Mouse (Mus musculus) testis, adult 2 months (tissue): Measurements from ENCODE around the gene Neurl4. TPM values are rescaled to one million over a fixed set of nuclear protein-coding genes. Genes with fewer than 3 reads are reported as not detected.
A peak's percentile ranks its signal among the peaks of the same experiment; 100 is the strongest.

ENCODE experiments used
- H3K27ac ChIP-seq: fragments of 200-500 bp; 2 replicates; pipeline ENCODE4 v1.5.1; 2012; ENCODE audit warnings: low read depth, low read length; ENCODE audit not compliant: control insufficient read depth, insufficient read depth
- H3K27me3 ChIP-seq: fragments of 200-500 bp; 2 replicates; pipeline ENCODE4 v1.6.1; 2012; ENCODE audit warnings: mild to moderate bottlenecking, low read length, moderate library complexity; ENCODE audit not compliant: control insufficient read depth, insufficient read depth
- H3K36me3 ChIP-seq: fragments of 200-500 bp; 2 replicates; pipeline ENCODE4 v1.6.1; 2012; ENCODE audit warnings: mild to moderate bottlenecking, low read length; ENCODE audit not compliant: control insufficient read depth, insufficient read depth
- H3K4me1 ChIP-seq: fragments of 200-500 bp; 2 replicates; pipeline ENCODE4 v1.6.1; 2012; ENCODE audit warnings: low read length; ENCODE audit not compliant: control insufficient read depth, insufficient read depth
- H3K4me3 ChIP-seq: fragments of 200-500 bp; 2 replicates; pipeline ENCODE4 v1.5.1; 2012; ENCODE audit warnings: low read depth, mild to moderate bottlenecking, low read length, moderate library complexity, mixed read lengths; ENCODE audit not compliant: control insufficient read depth
- CTCF ChIP-seq: fragments of 200-500 bp; IDR thresholded peaks from 2 replicates; pipeline ENCODE4 v1.5.1; 2012; ENCODE audit warnings: low read depth, mild to moderate bottlenecking, inconsistent platforms, low read length, moderate library complexity; ENCODE audit not compliant: control insufficient read depth, insufficient read depth, insufficient replicate concordance
- POLR2A ChIP-seq: fragments of 200-500 bp; IDR thresholded peaks from 2 replicates; pipeline ENCODE4 v1.6.1; 2012; ENCODE audit warnings: low read depth, mild to moderate bottlenecking, inconsistent platforms, low read length, moderate library complexity; ENCODE audit not compliant: control insufficient read depth
- polyA plus RNA-seq: library from polyadenylated mRNA; depleted of rRNA; stranded (reverse); fragments of >200 nt; gene quantifications from 2 replicates; pipeline ENCODE4 v1.2.3, GENCODE M21; 2012

The Neurl4 gene
- polyA plus RNA-seq, 1 experiment = 57.7 TPM

- TF ChIP-seq CTCF = no peak
- no peak for TF ChIP-seq POLR2A
- Histone ChIP-seq H3K4me1 (peaks cover 14% of the 10 kb centered on the region), H3K27ac (peak overlapping the region; percentile 98), H3K36me3 (peaks cover 7% of the 10 kb centered on the region), H3K4me3 (peak overlapping the region; percentile 98), H3K27me3 (no peaks in the 10 kb centered on the region)
Measured at GRCm38 (mm10) chr11:69919661-69920265, 18.9 kb downstream of the Neurl4 start.

GRCm38 (mm10) chr11:69920266-69921031, 19.6 kb downstream of the Neurl4 start:
- H3K27me3 ChIP-seq = no peaks in the 10 kb centered on the region
- peaks cover 7% of the 10 kb centered on the region for H3K36me3 ChIP-seq
- peak overlapping the region; percentile 98 for H3K4me3 ChIP-seq
- TF ChIP-seq CTCF = no peak
- TF ChIP-seq POLR2A = peak; percentile 11; the same call in 1 of the 2 replicates
- peak overlapping the region; percentile 98 for H3K27ac ChIP-seq
- peaks cover 11% of the 10 kb centered on the region for H3K4me1 ChIP-seq

GRCm38 (mm10) chr11:69921114-69922011, 20.5 kb downstream of the Neurl4 start, which contains the start of gene Eif5a:
Eif5a (minus strand) TSS chr11:69921958.
- Histone ChIP-seq H3K27ac (peak within 1 kb of the TSS; percentile 98), H3K4me1 (peaks cover 11% of the 10 kb centered on the region), H3K27me3 (no peaks in the 10 kb centered on the region), H3K36me3 (peaks cover 7% of the 10 kb centered on the region), H3K4me3 (peak within 1 kb of the TSS; percentile 98)
- peak; percentile 56; the same call in 1 of the 2 replicates for TF ChIP-seq CTCF
- TF ChIP-seq POLR2A = peak; percentile 96

- no peak for TF ChIP-seq POLR2A
- no peak for TF ChIP-seq CTCF
- Histone ChIP-seq H3K27ac (peak overlapping the region; percentile 96), H3K27me3 (no peaks in the 10 kb centered on the region), H3K4me1 (peaks cover 11% of the 10 kb centered on the region), H3K4me3 (peak overlapping the region; percentile 88), H3K36me3 (peaks cover 7% of the 10 kb centered on the region)
Measured at GRCm38 (mm10) chr11:69922012-69922756, 21.3 kb downstream of the Neurl4 start.

DNA sequence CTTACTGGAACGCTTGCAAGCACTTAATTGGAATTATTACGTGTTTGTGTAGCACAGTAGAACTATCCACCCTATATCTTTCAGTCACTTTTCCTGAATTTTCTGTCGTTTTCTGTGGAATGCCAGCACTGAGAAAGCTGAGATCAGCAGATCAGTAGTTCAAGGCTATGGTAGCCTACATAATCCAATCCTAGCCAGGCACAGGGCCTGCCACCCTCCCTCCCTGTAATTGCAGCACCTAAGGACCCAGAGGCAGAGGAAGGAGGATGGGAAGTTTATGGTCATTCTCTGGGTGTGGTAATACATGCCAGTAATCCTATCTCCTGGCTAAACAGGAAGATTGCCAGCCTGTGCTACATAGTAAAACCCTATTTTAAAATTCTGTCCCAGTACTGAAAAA, 21.9 kb downstream of the Neurl4 start:
- TF ChIP-seq CTCF (no peak), POLR2A (no peak)
- H3K4me3 ChIP-seq = peak overlapping the region; percentile 64; the same call in 1 of the 2 replicates
- H3K27me3 ChIP-seq = no peaks in the 10 kb centered on the region
- peaks cover 7% of the 10 kb centered on the region for H3K36me3 ChIP-seq
- H3K27ac ChIP-seq = peak overlapping the region; percentile 96
- H3K4me1 ChIP-seq = peaks cover 11% of the 10 kb centered on the region

DNA sequence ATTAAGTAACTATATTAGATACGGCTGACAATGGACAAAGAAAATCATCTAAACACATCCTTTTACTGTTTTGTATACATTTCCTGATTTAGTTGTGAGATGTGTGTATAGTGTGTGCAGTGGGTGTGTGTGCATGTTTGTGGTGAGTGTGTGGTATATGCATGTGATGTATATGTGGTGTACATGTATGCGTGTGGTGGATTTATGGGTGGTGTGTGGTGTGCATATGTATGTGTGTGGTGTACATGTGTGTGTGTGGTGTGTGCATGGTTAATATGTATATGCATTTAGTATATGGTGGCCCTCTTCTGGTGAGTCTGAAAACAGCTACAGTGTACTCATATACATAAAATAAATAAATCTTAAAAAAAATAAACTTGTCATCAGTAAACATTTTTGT, 26.6 kb downstream of the Neurl4 start:
- Histone ChIP-seq H3K4me1 (peaks cover 4% of the 10 kb centered on the region), H3K4me3 (no peak overlapping the region), H3K27ac (no peak overlapping the region), H3K27me3 (no peaks in the 10 kb centered on the region), H3K36me3 (no peaks in the 10 kb centered on the region)
- TF ChIP-seq POLR2A (no peak), CTCF (no peak)
